Mouse (Mus musculus) layer of hippocampus, postnatal 25 days (tissue): Measurements from ENCODE around the gene Osbpl6. TPM values are rescaled to one million over a fixed set of nuclear protein-coding genes. Genes with fewer than 3 reads are reported as not detected.

Experiments used
- DNase-seq, 2 experiments: peaks; one replicate each; pipeline ENCODE4 v3.0.0; 2022; ENCODE audit warnings: mixed read lengths in 2 of 2, low spot score in 1 of 2; ENCODE audit errors: extremely low spot score in 1 of 2
- total RNA-seq, 2 experiments: library from RNA; stranded (reverse); gene quantifications; 2 replicates each; pipeline ENCODE4 v1.2.3; 2021

Osbpl6 gene
- total RNA-seq, 2 experiments from 2014 or later: 53.7 to 60.6 TPM

DNA sequence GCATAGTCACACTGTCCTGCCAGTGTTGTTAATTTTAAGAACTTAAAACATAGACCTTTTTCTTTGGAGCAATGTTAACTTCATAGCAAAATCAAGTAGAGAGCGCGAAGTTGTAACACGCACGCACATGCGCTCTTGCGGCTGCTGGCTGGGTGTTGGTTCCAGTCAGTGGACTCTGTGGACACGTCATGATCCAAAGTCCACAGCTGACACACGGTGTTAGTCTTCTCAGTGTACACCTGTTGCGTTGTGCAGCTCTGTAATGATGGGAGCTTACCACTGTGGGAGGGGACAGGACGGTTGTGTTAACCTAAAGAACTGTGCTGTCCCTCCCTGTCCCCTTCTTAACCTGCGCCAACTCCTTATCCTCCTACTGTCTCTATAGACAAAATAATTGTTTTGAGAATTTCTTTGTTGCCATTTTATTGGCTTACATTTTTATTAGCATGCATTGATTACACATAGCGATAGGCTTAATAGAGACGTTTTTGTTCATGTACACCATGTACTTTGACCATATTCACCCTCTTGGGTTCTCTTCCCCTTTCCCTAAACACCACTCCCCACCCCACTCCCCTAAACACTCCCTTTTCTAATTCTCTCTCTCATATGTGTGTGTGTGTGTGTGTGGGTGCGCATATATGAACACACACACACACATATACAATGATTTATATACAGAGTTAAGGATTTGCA is 11.3 kb downstream of the Osbpl6 start:
- DNase-seq: no peak

- no peak for DNase-seq
Measured at GRCm38 (mm10) chr2:76418142-76418518, 11.8 kb downstream of the Osbpl6 start.

GRCm38 (mm10) chr2:76421411-76421924 is 15.2 kb downstream of the Osbpl6 start:
- no peak for DNase-seq

DNA sequence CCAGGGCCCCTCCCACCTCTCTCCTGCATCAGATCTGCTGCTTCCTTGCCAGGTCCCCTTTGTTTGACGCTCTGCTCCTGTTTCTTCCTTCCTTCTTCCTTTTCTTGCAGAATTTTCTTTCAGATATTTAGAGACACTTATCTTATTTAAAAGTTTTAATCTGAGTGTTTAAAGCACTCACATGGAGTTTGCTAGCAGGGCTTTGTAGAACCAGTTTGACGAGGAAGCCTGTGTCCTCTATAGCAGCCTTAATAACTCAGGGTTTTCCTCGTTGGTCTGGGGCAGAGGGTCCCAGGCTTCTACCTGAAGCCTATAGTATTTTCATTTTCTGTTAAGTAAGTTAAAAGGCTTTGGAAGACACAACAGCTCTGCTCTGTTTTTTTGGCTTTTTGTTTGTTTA is 20.5 kb downstream of the Osbpl6 start:
- DNase-seq: no peak

DNA sequence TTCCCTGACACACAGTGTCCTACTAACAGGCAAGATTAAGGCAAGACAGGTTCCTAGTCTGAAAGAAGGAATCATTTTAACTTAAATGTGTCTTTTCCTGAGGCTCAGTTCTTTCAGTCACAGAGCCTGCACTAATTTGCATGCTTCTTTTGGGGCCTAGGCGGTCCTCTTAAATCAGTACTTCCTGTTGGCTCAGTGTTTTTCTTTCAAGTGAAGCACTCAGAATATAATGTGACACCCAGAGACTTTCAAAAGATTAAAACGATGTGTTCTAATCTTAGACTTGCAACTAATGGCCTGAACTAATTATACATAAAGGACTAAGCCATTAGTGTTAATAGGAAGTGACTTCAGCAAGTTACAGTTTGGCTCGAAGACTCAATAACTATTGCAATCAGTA is 23.0 kb downstream of the Osbpl6 start:
- DNase-seq: no peak

- no peak for DNase-seq
Measured at GRCm38 (mm10) chr2:76429855-76430254, 23.5 kb downstream of the Osbpl6 start.

- no peak for DNase-seq
Measured at GRCm38 (mm10) chr2:76430539-76430938, 24.2 kb downstream of the Osbpl6 start.

- DNase-seq: no peak
Measured at GRCm38 (mm10) chr2:76434224-76434623, 27.9 kb downstream of the Osbpl6 start.

- no peak for DNase-seq
Measured at GRCm38 (mm10) chr2:76435667-76436239, 29.4 kb downstream of the Osbpl6 start.

DNA sequence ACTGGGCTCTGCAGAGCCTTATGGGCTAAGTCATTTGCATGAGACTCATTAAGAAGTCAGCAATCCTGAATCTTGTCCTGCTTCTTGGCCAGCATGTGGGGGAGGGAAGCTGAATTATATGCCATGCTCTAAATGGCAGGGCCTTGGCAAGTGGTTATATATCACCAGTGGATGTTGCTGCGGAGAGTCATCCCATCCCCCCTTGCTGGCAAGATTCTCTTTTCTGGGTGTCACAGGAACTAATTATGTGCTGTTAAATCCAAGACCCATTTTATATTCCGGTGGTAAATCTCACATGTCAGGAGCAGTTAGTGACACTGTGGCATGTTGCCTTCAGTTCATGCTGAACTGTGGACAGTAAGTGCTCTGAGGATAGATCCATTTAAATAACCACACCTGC is 31.1 kb downstream of the Osbpl6 start:
- DNase-seq: no peak

DNA sequence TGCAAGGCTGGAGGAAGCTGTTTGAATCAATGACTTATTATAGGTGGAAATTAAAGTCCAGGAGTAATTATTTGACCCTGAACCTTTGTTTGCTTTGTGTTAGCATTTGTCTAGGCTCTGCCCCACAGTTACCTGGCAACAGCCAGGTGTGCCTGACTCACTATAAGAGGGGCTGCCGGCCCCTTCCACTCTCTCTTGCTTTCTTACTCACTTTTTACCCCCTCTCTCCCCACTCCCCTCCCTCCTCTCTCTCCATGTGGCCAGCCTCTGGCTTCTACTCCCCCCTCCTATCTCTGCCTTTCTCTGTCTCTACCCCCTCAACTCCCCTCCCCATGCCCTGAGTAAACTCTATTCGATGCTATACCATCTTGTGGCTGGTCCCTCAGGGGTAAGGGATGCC is 33.2 kb downstream of the Osbpl6 start:
- no peak for DNase-seq

DNA sequence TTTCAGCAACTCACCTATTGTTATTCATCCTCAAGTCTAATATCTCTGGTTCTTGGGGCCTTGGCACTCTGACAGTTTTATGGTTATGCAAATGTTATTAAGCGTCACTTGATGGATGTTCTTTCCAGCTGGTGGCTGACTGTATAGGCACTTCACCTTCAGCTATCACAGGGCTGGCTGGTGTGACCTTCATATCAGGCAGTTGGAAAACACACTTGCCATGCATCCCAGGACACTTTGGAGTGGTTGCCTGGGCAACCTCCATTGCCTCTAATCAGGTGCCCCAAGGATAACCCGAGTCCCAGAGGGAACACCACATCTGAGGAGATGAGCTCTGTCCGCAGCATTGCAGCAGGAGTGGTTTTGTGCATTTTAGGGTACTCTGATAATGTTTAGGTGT is 35.8 kb downstream of the Osbpl6 start:
- DNase-seq: no peak

DNA sequence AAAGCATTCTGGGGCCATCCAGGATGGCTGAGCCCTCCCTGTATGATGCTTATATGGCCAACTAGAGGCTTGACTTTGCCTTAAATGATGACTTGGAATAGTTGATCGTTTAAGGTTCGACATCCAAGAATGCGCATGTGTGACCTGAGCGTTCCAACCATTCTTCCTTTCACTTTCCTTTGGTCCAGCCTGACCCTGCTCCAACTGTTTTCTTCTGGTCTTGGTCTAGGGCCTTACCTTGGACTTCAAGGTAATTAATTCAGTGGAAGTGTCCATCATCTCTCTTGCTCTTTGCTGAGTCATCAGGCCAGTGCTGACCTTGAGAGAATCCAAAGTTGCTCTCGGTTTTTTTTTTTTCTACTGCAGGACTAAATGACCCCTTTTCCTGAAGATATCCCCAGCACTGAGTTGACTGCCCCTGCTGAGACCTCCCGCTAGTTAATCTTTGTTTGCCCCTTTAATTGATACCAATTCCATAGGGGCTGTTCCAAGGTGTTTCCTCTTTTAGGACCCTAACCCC is 43.6 kb downstream of the Osbpl6 start:
- no peak for DNase-seq

GRCm38 (mm10) chr2:76466723-76467122 is 60.4 kb downstream of the Osbpl6 start:
- DNase-seq: no peak

DNA sequence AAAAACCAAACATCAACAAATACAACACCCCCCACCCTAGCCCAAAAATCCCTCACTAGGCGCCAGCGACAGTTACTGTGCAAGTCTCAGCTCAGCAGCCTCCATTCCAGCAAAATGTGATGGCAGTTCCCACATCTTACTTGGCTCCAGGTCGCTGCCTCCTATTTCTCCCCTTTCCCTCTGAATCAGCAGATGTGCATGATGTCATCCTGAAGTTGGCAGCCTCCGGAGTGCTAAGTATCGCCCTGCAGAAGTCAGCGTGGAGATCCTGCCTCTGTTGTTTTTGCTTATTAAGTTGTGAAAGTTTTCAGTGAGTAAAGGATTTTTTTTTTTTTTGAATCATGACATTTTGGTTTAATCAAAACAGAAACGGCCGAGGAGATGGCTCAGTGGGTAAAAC is 61.9 kb downstream of the Osbpl6 start:
- no peak for DNase-seq

DNA sequence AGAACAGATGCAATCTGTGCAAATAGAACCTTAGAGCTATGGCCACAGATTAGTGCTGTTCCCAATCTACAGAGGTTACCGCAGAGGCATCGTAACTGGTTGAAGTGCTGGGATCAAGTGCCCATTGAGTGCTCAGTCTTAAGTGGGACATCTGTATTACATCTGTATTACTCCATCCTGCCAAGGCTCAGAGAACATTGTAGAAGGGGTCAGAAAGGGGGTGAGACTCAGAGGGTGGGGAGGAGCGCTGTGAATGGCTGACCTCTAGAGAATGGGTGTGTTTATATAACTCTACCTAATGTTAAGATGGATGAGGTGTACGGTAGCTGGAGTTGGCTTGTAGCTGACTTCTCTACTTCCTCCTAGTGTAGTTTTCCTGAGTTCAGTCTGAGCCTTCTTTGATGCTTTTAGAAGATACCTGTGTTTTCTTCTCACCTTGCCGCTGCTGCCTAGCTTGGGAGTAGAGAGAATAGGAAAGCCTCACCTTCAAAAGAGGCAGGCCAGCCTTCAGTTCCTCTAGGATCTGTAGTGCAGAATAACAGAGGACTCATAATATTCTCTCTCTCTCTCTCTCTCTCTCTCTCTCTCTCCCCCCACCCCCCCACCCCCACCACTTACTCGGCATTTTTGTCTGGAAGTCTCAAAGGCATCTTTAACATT is 62.9 kb downstream of the Osbpl6 start:
- no peak for DNase-seq

DNA sequence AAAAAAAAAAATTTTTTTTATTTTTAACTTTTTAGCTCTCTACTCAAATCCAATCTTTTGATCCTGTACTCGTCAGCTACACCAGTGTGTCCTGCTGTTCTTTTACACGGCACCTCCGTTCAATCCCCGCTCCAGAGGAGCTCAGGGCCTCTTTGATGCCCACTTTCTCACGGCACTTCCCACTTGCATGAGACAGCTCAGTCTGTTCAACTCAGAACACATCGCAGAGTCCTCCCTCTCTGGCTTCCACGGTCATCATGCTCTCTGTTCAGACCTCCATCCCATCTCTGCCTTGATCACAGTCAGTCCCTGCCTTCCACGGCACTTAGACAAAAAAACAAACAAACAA is 63.4 kb downstream of the Osbpl6 start:
- DNase-seq: no peak

DNA sequence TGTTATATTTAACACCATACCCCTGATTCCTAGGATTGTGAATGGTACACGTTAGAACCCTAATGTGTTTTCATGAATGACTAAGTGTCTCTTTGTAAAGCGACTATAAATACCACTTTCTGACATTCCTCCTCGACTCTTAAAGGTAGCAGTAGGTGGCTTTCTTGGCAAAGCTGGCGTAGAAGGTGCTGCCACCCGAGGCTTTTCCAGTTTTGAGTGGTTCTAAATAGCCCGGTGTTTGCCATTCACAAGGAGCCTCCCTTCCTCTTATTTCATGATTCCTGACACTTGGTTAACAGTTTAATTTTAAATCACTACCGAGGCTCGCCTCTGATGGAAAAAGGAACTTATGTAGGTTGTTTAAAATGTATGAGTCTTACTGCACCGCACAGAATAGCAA is 64.1 kb downstream of the Osbpl6 start:
- no peak for DNase-seq

- DNase-seq: no peak
Measured at GRCm38 (mm10) chr2:76475788-76476187, 69.5 kb downstream of the Osbpl6 start.

DNA sequence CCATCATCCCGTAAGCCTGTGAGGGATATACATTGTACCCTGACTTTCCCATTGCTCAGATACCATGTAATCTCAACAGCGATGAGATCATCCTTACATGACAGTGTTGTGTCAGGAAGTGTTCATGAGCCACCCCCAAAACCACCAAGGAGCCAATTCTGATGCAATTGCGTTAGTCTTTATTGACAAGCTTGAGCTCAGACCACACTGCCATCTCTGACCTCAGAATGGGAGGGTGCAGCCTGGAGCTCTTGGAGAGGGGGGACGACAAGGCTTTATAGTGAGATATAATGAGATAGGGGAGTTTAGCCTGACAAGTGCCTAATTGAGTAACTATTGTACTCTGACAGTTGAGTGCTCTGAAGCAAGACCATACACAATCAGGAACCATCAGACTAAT is 82.5 kb downstream of the Osbpl6 start:
- no peak for DNase-seq

GRCm38 (mm10) chr2:76490198-76490597 is 83.9 kb downstream of the Osbpl6 start:
- no peak for DNase-seq

- no peak for DNase-seq
Measured at GRCm38 (mm10) chr2:76491371-76491770, 85.1 kb downstream of the Osbpl6 start.
